Mouse (Mus musculus): ENCODE results near the gene Hivep3. TPM values are rescaled to one million over a fixed set of nuclear protein-coding genes. Genes with fewer than 3 reads are reported as not detected.

Hivep3 gene
- total RNA-seq, 2 experiments from 2014 or later: 5.7 to 6.3 TPM

DNA sequence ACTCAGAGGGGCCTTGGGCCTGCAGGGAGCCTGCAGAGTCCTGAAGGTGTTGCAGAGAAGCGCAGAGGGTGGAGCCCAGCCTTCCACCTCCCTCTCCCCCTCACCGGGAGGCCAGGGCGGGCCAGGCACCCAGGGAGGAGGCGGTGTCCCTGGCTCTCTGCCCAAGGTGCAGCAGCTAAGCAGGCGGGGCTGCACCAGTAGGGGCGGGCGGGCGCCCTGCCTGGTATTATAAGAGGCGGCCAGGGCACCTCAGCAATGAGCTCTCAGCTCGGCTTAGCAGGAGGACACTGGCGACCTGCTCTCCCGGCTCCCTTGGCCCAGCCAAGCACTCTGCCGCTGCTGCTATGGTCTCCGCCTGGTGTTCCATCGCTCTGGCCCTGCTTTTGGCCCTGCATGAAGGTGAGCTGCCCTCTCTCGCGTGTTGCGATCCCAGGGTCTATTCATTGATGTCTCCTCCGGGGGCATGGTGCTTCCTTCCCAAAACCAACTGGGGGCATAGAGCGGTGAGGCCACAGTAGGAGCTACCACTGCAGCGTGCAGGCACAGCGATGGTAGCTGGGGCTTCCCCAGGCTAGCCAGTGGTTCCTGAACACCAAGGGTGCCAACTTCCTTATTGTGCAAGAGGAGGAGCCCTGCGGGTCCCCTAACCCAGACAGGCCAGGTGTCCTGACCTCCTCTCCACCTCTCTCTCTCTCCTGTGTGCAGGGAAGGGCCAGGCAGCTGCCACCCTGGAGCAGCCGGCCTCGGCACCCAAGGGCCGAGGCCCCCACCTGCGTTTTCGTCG is 427.8 kb downstream of the Hivep3 start, which contains the start of gene Edn2:
Edn2 (plus strand) TSS at position 41 of the 784 bp plus-strand sequence.
- intact Hi-C loops (cut with DNase I): no loop called here
- DNase-seq: peak; percentile 73 to 75

GRCm38 (mm10) chr4:120162586-120162985 is 429.0 kb downstream of the Hivep3 start:
- intact Hi-C loops (cut with DNase I): no loop called here
- DNase-seq: no peak

DNA sequence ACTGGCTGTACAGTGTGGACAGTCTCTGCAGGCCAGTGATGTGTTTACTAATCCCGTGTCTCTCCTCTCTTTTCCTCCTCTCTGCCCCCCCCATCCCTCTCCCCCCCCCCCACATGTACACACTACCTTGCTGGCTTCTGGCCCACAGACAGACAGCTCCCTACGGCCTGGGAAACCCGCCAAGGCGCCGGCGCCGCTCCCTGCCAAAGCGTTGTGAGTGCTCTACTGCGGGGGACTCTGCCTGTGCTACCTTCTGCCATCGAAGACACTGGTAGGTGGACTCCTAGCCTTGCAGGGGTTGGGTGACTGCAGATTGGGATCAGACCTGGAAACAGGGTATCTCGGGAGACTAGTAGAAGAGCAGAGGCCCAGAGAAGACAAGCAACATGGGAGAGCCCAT is 429.7 kb downstream of the Hivep3 start:
- intact Hi-C loops (cut with DNase I): no loop called here
- peak; percentile 43 to 44 for DNase-seq

DNA sequence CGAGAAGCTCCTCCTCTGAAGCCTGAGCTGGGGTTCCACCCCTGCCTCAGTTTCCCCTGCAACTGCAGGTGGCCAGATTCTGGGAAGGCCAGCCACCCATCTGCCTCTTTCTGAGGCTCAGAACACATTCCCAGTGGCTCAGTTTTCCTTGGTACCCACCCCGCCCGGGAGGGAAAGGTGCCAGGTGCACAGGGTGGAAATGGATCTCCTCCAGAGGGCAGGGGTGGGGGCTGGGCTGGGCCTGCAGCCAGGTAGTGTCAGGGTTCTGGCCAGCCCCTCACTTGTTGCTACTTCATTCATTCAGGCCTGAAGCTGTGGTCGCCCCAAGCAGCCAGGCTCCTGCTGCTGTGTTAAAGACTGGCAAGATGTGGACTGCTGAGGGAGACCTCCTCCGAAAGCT is 430.7 kb downstream of the Hivep3 start:
- DNase-seq: no peak
- intact Hi-C loops (cut with DNase I): no loop called here

GRCm38 (mm10) chr4:120167778-120168177 is 434.2 kb downstream of the Hivep3 start:
- no peak for DNase-seq
- intact Hi-C loops (cut with DNase I): no loop called here

- DNase-seq: no peak
- intact Hi-C loops (cut with DNase I): no loop called here
These were observed 434.8 kb downstream of the Hivep3 start for GRCm38 (mm10) chr4:120168346-120168745.

DNA sequence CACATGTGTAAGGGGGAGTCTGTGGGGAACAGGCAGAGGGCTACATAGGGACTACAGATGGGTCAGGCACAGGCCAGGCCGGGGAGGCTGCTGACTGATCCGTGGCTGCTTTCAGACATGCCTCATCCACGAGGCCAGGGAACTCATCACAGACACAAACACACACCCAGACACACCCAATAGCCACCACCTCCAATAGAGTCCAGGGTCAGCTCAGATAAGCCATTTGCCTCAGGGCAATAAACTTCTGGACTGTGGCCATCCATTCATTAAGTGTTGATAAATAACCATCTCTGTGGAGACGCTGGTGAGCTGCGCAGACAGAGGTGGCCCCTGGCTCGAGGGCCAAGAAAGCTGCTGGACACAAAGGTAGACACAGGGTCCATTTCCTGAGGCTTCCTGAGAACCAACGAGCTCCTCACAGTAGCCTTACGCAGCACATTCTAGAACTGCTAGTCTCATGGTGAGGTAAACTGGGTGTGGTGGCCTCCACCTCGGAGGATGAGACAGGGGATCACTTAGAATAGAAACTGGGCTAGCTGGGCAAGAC is 436.9 kb downstream of the Hivep3 start:
- intact Hi-C loops (cut with DNase I): no loop called here
- no peak for DNase-seq

- no peak for DNase-seq
- intact Hi-C loops (cut with DNase I): no loop called here
These were observed 438.6 kb downstream of the Hivep3 start for GRCm38 (mm10) chr4:120172050-120172684.

GRCm38 (mm10) chr4:120179123-120179522 is 445.5 kb downstream of the Hivep3 start:
- DNase-seq: no peak
- intact Hi-C loops (cut with DNase I): no loop called here

DNA sequence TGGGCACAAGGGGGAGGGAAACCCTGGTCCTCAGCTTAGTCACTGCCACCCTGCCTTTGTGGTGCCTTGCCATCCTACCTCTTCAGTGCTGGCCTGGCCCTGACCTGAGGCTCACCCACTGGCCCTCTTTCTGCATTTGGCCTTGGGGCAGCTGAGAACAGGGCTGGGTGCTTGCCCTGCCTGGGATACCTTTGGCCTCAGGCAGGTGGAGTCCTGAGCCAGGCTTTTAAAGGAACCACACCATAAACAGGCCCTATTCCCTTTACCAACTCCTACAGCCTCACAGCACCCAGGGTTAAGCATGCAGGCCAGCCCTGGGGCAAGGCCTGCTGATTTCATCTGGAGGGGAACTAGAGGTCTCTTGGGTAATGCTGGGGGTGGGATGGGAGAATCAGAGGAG is 447.0 kb downstream of the Hivep3 start:
- intact Hi-C loops (cut with DNase I): no loop called here
- DNase-seq: no peak

- intact Hi-C loops (cut with DNase I): no loop called here
- DNase-seq: no peak
These were observed 450.9 kb downstream of the Hivep3 start for GRCm38 (mm10) chr4:120184374-120184991.

GRCm38 (mm10) chr4:120186441-120186840 is 452.9 kb downstream of the Hivep3 start:
- intact Hi-C loops (cut with DNase I): loop anchor here (2.0 kb wide), 1 partner anchor 66 kb away; no protein-coding TSS in a partner anchor
- no peak for DNase-seq

- no peak for DNase-seq
- intact Hi-C loops (cut with DNase I): loop anchor here (2.0 kb wide), 1 partner anchor 66 kb away; no protein-coding TSS in a partner anchor
These were observed 453.4 kb downstream of the Hivep3 start for GRCm38 (mm10) chr4:120186934-120187333.

Other genes starting within 250 kb of the Hivep3 start
- gene Rimkla, start 241.2 kb upstream of the Hivep3 start, total RNA-seq (2021): under 1 TPM; 0.33 to 0.56 TPM
- 10 to 100 TPM; 30.0 to 31.3 TPM for gene Foxj3, start 196.8 kb upstream of the Hivep3 start, total RNA-seq (2021)
- gene Frg2f1, start 194.3 kb upstream of the Hivep3 start, total RNA-seq (2021): 1 to 10 TPM; 4.7 to 5.1 TPM
- gene Guca2a, start 96.1 kb upstream of the Hivep3 start, total RNA-seq (2021): not detected
- under 1 TPM in 1 of 2 experiments, not detected in 1; 0.89 TPM for gene Guca2b, start 74.8 kb upstream of the Hivep3 start, total RNA-seq (2021)

All from heart, postnatal 36 days (tissue).